ENCODE assay signal across 26 mouse cellular contexts in genomic region chr8:88642734-88643564, GRCm38 (mm10). TPM values are rescaled to one million over a fixed set of nuclear protein-coding genes. Genes with fewer than 3 reads are reported as not detected.
DNase-seq lines count a peak whose midpoint lies in the region; ATAC-seq and TF ChIP-seq lines count a peak whose summit lies in the region.
"Had no signal": no experiment of that assay in that cellular context is flagged by ENCODE, and none has a peak within 500 bp of the region (broad histone marks: within the 10 kb centered on the region; RNA-seq: fewer than 3 reads in every experiment).

No protein-coding gene starts in this region.

- peak overlapping the region; percentile 57 for H3K27ac ChIP-seq in kidney, adult 2 months (ENCODE audit: insufficient read depth, low read depth, low read length)
- no peak overlapping the region for H3K27ac ChIP-seq in kidney, embryonic 15.5 days
- H3K27ac ChIP-seq in liver, adult 2 months (replicated peaks; ENCODE audit: insufficient read depth, low read depth, low read length), result no peak overlapping the region
- H3K27ac ChIP-seq in liver, embryonic 11.5 days (ENCODE audit: low read depth, low read length), result no peak overlapping the region
- no peak overlapping the region for H3K27ac ChIP-seq in intestine, embryonic 15.5 days
- H3K27ac ChIP-seq: embryonic facial prominence, embryonic 13.5 days; forebrain, embryonic 10.5 days; forebrain, embryonic 15.5 days; gastrocnemius, adult 2 months; heart, adult 2 months; hindbrain, embryonic 14.5 days; liver, embryonic 15.5 days; lung, embryonic 15.5 days; midbrain, embryonic 10.5 days; neural tube, embryonic 13.5 days had no signal

- TF ChIP-seq POLR2A in kidney, adult 2 months (IDR thresholded peaks at IDR 0.05; ENCODE audit: low read depth, low read length), result no peak
- TF ChIP-seq POLR2A in liver, adult 2 months (IDR thresholded peaks at IDR 0.05; ENCODE audit: extremely low read depth, insufficient read depth, low read length), result no peak

- DNase-seq in kidney, adult 2 months, result peak; percentile 87
- peak; percentile 73 for DNase-seq in liver, adult 2 months (ENCODE audit: extremely low read depth, low read depth, low spot score)
- DNase-seq in liver, embryonic 11.5 days (ENCODE audit: low spot score), result no peak
- DNase-seq in ovary, postnatal 14 days (ENCODE audit: low spot score), result no peak
- DNase-seq: adrenal gland, postnatal 14 days; cerebellum, adult 11-12 months; cerebellum, adult 9-11 months; gastrocnemius, adult 2 months; gastrocnemius, postnatal 36 days; heart, adult 2 months; layer of hippocampus, postnatal 36 days; left cerebral cortex, postnatal 4 days; thymus, postnatal 14 days had no signal

- H3K36me3 ChIP-seq in kidney, adult 2 months (ENCODE audit: control insufficient read depth, insufficient read depth, low read length), result no peaks in the 10 kb centered on the region
- H3K36me3 ChIP-seq in kidney, embryonic 15.5 days, result no peaks in the 10 kb centered on the region
- H3K36me3 ChIP-seq in liver, adult 2 months (ENCODE audit: control insufficient read depth, insufficient read depth, low read length), result no peaks in the 10 kb centered on the region
- no peaks in the 10 kb centered on the region for H3K36me3 ChIP-seq in liver, embryonic 11.5 days (ENCODE audit: control insufficient read depth, insufficient read depth, low read length)
- H3K36me3 ChIP-seq in intestine, embryonic 15.5 days, result no peaks in the 10 kb centered on the region
- H3K36me3 ChIP-seq: embryonic facial prominence, embryonic 13.5 days; forebrain, embryonic 10.5 days; forebrain, embryonic 15.5 days; heart, embryonic 12.5 days; liver, embryonic 15.5 days; lung, embryonic 15.5 days; midbrain, embryonic 10.5 days; neural tube, embryonic 13.5 days had no signal

- H3K4me3 ChIP-seq in kidney, adult 2 months (ENCODE audit: insufficient read depth, low read depth, low read length), result no peak overlapping the region
- H3K4me3 ChIP-seq in kidney, embryonic 15.5 days (replicated peaks), result no peak overlapping the region
- H3K4me3 ChIP-seq in liver, adult 2 months (ENCODE audit: insufficient read depth, low read depth, low read length), result no peak overlapping the region
- H3K4me3 ChIP-seq in liver, embryonic 11.5 days (ENCODE audit: low read depth, low read length), result no peak overlapping the region
- H3K4me3 ChIP-seq in intestine, embryonic 15.5 days (replicated peaks), result no peak overlapping the region
- H3K4me3 ChIP-seq: embryonic facial prominence, embryonic 13.5 days; forebrain, embryonic 10.5 days; forebrain, embryonic 15.5 days; gastrocnemius, adult 2 months; heart, adult 2 months; heart, embryonic 12.5 days; liver, embryonic 15.5 days; lung, embryonic 15.5 days; midbrain, embryonic 10.5 days; neural tube, embryonic 13.5 days had no signal

- ATAC-seq in kidney, embryonic 15.5 days (replicated peaks; ENCODE audit: low FRiP score), result no peak
- ATAC-seq in liver, embryonic 11.5 days (replicated peaks; ENCODE audit: low FRiP score), result no peak
- ATAC-seq in intestine, embryonic 15.5 days, result peak; percentile 45; the same call in 1 of the 2 replicates
- no peak for ATAC-seq in monocyte, adult 5-6 weeks (replicated peaks; ENCODE audit: insufficient number of reproducible peaks, low FRiP score, low TSS enrichment, poor library complexity, severe bottlenecking)
- ATAC-seq: forebrain, embryonic 15.5 days; midbrain, embryonic 16.5 days had no signal

- no peaks in the 10 kb centered on the region for H3K9me3 ChIP-seq in kidney, embryonic 15.5 days (replicated peaks)
- H3K9me3 ChIP-seq in liver, embryonic 11.5 days (ENCODE audit: control insufficient read depth, low read length), result no peaks in the 10 kb centered on the region
- H3K9me3 ChIP-seq in intestine, embryonic 15.5 days, result no peaks in the 10 kb centered on the region
- H3K9me3 ChIP-seq: embryonic facial prominence, embryonic 13.5 days; forebrain, embryonic 10.5 days; forebrain, embryonic 15.5 days; heart, embryonic 12.5 days; liver, embryonic 15.5 days; lung, embryonic 15.5 days; midbrain, embryonic 10.5 days; neural tube, embryonic 13.5 days had no signal

- H3K4me1 ChIP-seq in kidney, adult 2 months (ENCODE audit: control insufficient read depth, insufficient read depth, low read length), result peaks cover 15% of the 10 kb centered on the region
- peaks cover 12% of the 10 kb centered on the region for H3K4me1 ChIP-seq in kidney, embryonic 15.5 days
- H3K4me1 ChIP-seq in liver, adult 2 months (ENCODE audit: control insufficient read depth, insufficient read depth, low read length), result peaks cover 3% of the 10 kb centered on the region; the same call in 1 of the 2 replicates
- no peaks in the 10 kb centered on the region; the same call in 1 of the 2 replicates for H3K4me1 ChIP-seq in liver, embryonic 11.5 days (replicated peaks; ENCODE audit: control insufficient read depth, insufficient read depth, low read length)
- peaks cover 10% of the 10 kb centered on the region for H3K4me1 ChIP-seq in intestine, embryonic 15.5 days (replicated peaks)

- 58% methylated on average over 5 of the region's 5 CpGs for WGBS in kidney, adult 2 months
- 91% methylated on average over 5 of the region's 5 CpGs for WGBS in kidney, embryonic 15.5 days
- 68% methylated on average over 5 of the region's 5 CpGs for WGBS in liver, adult 2 months
- 82% methylated on average over 5 of the region's 5 CpGs for WGBS in liver, embryonic 11.5 days
- 76% methylated on average over 5 of the region's 5 CpGs for WGBS in intestine, embryonic 15.5 days

- TF ChIP-seq CTCF in kidney, adult 2 months (conservative IDR thresholded peaks at IDR 0.05; ENCODE audit: insufficient read depth, insufficient read length, low read depth, low read length), result no peak
- no peak for TF ChIP-seq CTCF in liver, adult 2 months (IDR thresholded peaks at IDR 0.05; ENCODE audit: low read depth, low read length)

- H3K4me2 ChIP-seq in kidney, embryonic 15.5 days, result no peak overlapping the region
- H3K4me2 ChIP-seq in liver, embryonic 11.5 days, result no peak overlapping the region
- no peak overlapping the region for H3K4me2 ChIP-seq in intestine, embryonic 15.5 days (replicated peaks)
- H3K4me2 ChIP-seq: embryonic facial prominence, embryonic 13.5 days; forebrain, embryonic 15.5 days; heart, embryonic 12.5 days; hindbrain, embryonic 14.5 days; liver, embryonic 15.5 days; lung, embryonic 15.5 days; neural tube, embryonic 13.5 days had no signal

- no peak overlapping the region for H3K9ac ChIP-seq in kidney, embryonic 15.5 days
- H3K9ac ChIP-seq in liver, adult 2 months (ENCODE audit: low read depth, low read length), result no peak overlapping the region
- H3K9ac ChIP-seq in liver, embryonic 11.5 days (ENCODE audit: low read depth, low read length), result no peak overlapping the region
- no peak overlapping the region for H3K9ac ChIP-seq in intestine, embryonic 15.5 days
- H3K9ac ChIP-seq: embryonic facial prominence, embryonic 13.5 days; forebrain, embryonic 15.5 days; heart, embryonic 12.5 days; hindbrain, embryonic 14.5 days; liver, embryonic 15.5 days; lung, embryonic 15.5 days; neural tube, embryonic 13.5 days had no signal

- H3K27me3 ChIP-seq in kidney, adult 2 months (replicated peaks; ENCODE audit: control insufficient read depth, insufficient read depth, low read length), result no peaks in the 10 kb centered on the region
- 0 out of 2 replicates have a peak, but pooled peaks cover 5% of the 10 kb centered on the region for H3K27me3 ChIP-seq in kidney, embryonic 15.5 days
- H3K27me3 ChIP-seq in liver, adult 2 months (ENCODE audit: control insufficient read depth, insufficient read depth, low read length), result peaks cover under 1% of the 10 kb centered on the region; the same call in 1 of the 2 replicates
- H3K27me3 ChIP-seq in liver, embryonic 11.5 days (replicated peaks; ENCODE audit: control insufficient read depth, insufficient read depth, low read length), result peaks cover 5% of the 10 kb centered on the region
- no peaks in the 10 kb centered on the region for H3K27me3 ChIP-seq in intestine, embryonic 15.5 days (replicated peaks)
- H3K27me3 ChIP-seq: forebrain, embryonic 15.5 days had no signal

- no peaks in the 10 kb centered on the region for H3K79me2 ChIP-seq in liver, adult 2 months (ENCODE audit: control insufficient read depth, insufficient read depth, low read length)

RNA-seq across cellular contexts. Expression of gene Nod2, which starts 4.2 kb away (rescaled TPM):
- polyA plus RNA-seq in kidney, adult 2 months (2012; rRNA removed), result 1.4 and 1.7 TPM in 2 replicates
- polyA plus RNA-seq in kidney, embryonic 15.5 days (2015; fragmentation: Nextera tagmentation; extraction: Ambion mirVana), result 0.24 and 0.34 TPM in 2 replicates
- 0.09 and 0.27 TPM in 2 replicates for total RNA-seq in liver, adult 2 months (2014; rRNA removed)
- polyA plus RNA-seq in liver, adult 2 months (2012; rRNA removed), result 0.09 and 0.18 TPM in 2 replicates
- polyA plus RNA-seq in liver, embryonic 11.5 days (2014; fragmentation: Nextera tagmentation; extraction: Ambion mirVana), result 0.04 and 0.15 TPM in 2 replicates
- 0.15 and 0.19 TPM in 2 replicates for polyA plus RNA-seq in intestine, embryonic 15.5 days (2015; fragmentation: Nextera tagmentation; extraction: Ambion mirVana)
- total RNA-seq in monocyte, adult 5-6 weeks (2017), result 6.7 to 12.7 TPM (median 8.3 TPM) in 3 replicates
- polyA plus RNA-seq: neural tube, embryonic 13.5 days had no signal

RNA-seq across cellular contexts. Expression of gene Snx20, which starts 7.0 kb away (rescaled TPM):
- 1.8 and 2.0 TPM in 2 replicates for polyA plus RNA-seq in kidney, adult 2 months (2012; rRNA removed)
- polyA plus RNA-seq in kidney, embryonic 15.5 days (2015; fragmentation: Nextera tagmentation; extraction: Ambion mirVana), result 1.7 and 2.3 TPM in 2 replicates
- total RNA-seq in liver, adult 2 months (2014; rRNA removed), result 0.92 and 1.5 TPM in 2 replicates
- polyA plus RNA-seq in liver, adult 2 months (2012; rRNA removed), result 0.61 and 1.2 TPM in 2 replicates
- 2.3 and 2.6 TPM in 2 replicates for polyA plus RNA-seq in liver, embryonic 11.5 days (2014; fragmentation: Nextera tagmentation; extraction: Ambion mirVana)
- polyA plus RNA-seq in intestine, embryonic 15.5 days (2015; fragmentation: Nextera tagmentation; extraction: Ambion mirVana), result 5.1 and 5.6 TPM in 2 replicates
- total RNA-seq in monocyte, adult 5-6 weeks (2017), result 67.8 to 81.1 TPM (median 72.6 TPM) in 3 replicates

RNA-seq across cellular contexts. Expression of gene Cyld, which starts 53.9 kb away (rescaled TPM):
- polyA plus RNA-seq in kidney, adult 2 months (2012; rRNA removed), result 8.4 and 10.0 TPM in 2 replicates
- polyA plus RNA-seq in kidney, embryonic 15.5 days (2015; fragmentation: Nextera tagmentation; extraction: Ambion mirVana), result 13.2 and 13.9 TPM in 2 replicates
- total RNA-seq in liver, adult 2 months (2014; rRNA removed), result 16.5 and 17.5 TPM in 2 replicates
- polyA plus RNA-seq in liver, adult 2 months (2012; rRNA removed), result 3.1 and 3.2 TPM in 2 replicates
- 9.8 and 11.3 TPM in 2 replicates for polyA plus RNA-seq in liver, embryonic 11.5 days (2014; fragmentation: Nextera tagmentation; extraction: Ambion mirVana)
- 12.6 and 13.8 TPM in 2 replicates for polyA plus RNA-seq in intestine, embryonic 15.5 days (2015; fragmentation: Nextera tagmentation; extraction: Ambion mirVana)
- 102 to 118 TPM (median 103 TPM) in 3 replicates for total RNA-seq in monocyte, adult 5-6 weeks (2017)

Comparison
In these comparisons a context has a peak if more than half of its experiments do, and no peak if none do; other contexts are left out.
1. DNase-seq: peak in kidney, adult 2 months (single experiment) and liver, adult 2 months (single experiment); none in liver, embryonic 11.5 days (single experiment) and ovary, postnatal 14 days (single experiment).